Mouse (Mus musculus) mature B cell (primary cell): ENCODE results near the gene Prdm13.

Experiments
- in situ Hi-C: fragments of 300-500 bp; cut with MboI; formaldehyde crosslinking; loops from 2 replicates; pipeline ENCODE4 v1.14.3; 2019

Prdm13 gene

DNA sequence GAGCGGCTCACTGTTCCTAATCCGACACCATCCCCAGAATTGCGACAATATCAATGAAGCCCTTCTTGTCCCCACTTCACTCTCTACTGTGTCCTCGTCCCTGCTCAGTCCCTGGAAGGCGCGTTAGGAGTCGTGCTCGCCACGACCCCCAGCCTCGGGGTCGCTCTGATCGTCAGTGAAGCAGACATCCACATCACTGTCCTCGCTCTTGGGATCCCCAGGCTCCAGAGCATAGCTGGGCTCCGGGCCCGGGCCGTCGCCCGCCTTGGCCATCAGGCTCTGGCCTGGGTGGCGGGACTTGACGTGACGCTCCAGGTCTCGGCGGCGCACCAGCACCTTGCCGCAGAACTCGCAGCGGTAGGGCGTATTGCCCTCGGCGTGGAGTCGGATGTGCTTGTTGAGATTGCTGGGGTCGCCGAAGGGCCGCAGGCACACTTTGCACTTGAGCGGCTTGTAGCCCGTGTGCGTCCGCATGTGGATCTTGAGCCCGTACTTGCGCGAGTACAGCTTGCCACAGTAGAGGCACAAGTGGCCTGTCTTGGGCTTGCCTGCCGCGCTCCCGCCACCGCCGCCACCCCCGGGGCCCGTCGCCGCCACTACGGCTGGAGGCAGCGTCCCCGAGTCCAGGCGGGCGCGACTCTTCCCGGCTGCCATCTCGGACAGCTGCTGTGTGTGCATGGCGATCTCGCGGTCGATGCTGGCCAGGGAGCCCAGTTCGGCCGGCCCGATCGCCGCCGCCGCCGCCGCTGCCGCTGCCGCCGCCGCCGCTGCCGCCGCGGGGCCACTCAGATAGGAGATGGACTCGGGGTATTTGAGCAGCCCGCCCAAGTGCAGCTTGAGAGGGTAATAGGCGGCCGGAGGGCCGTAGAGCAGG, 7.4 kb downstream of the Prdm13 start:
- in situ Hi-C loops = no loop called here

DNA sequence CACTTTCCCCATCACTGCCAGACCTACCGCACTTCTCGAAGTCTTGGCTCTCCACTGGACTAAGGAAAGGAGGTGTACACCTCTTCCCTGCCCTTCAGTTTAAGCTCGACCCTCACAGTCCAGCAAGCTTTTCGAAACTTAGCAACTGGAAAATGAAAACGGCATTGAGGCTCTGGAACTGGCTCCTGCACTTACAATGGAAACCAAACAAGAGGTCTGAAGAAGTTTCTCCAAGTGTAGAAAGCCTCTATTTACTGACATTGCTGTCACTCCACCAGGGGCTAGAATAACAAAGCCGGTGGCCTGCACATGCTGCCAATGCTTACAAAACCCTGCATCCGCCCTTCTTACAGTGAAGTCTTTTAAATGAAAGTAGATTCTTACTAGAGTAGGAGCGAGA, 11.1 kb downstream of the Prdm13 start:
- in situ Hi-C loops = no loop called here

- in situ Hi-C loops = no loop called here
Observed at GRCm38 (mm10) chr4:21674042-21674441, 11.7 kb downstream of the Prdm13 start.

DNA sequence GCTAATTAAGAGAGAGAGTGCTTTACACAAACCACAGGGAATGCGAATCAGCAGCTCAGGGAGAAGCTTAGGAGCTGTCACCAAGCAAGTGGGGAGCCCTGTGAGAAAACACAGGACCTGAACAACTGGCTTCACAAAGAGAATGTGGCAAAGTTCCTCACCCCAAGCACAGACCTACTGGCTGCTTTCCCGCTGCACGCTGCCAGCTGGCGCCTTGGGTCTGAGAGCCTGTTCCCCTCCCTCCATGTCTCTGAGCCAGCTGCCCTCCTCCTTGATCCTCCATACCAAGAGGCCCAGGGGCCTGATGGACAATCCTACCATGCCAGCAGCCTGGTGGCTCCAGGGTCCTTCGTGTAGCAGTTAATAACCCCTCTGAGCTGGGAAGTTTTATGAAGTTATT, 19.8 kb downstream of the Prdm13 start:
- in situ Hi-C loops = no loop called here

- in situ Hi-C loops = no loop called here
Observed at GRCm38 (mm10) chr4:21658184-21658583, 27.6 kb downstream of the Prdm13 start.

- in situ Hi-C loops = no loop called here
Observed at GRCm38 (mm10) chr4:21629275-21629583, 56.5 kb downstream of the Prdm13 start.

- in situ Hi-C loops = no loop called here
Observed at GRCm38 (mm10) chr4:21628367-21629274, 57.1 kb downstream of the Prdm13 start.
